Mouse (Mus musculus) heart, embryonic 12.5 days (tissue): ENCODE measurements around the gene Slc44a1. TPM values are rescaled to one million over a fixed set of nuclear protein-coding genes. Genes with fewer than 3 reads are reported as not detected.

Experiments
- ATAC-seq: fragments of 200-750 bp; cut with Nextera tagmentation; 2 replicates; pipeline ENCODE4 v1.8.0; 2017; ENCODE audit warnings: moderate TSS enrichment, moderate library complexity; ENCODE audit not compliant: insufficient number of reproducible peaks, low FRiP score
- H3K27ac ChIP-seq: fragments of 300-500 bp; sonication (generic); 2 replicates; pipeline ENCODE4 v1.5.1; 2016; ENCODE audit warnings: mild to moderate bottlenecking, moderate library complexity; ENCODE audit not compliant: poor library complexity, severe bottlenecking
- H3K27me3 ChIP-seq: fragments of 300-500 bp; sonication (generic); replicated peaks from 2 replicates; pipeline ENCODE4 v1.6.1; 2016; ENCODE audit warnings: mild to moderate bottlenecking, moderate library complexity
- H3K36me3 ChIP-seq: fragments of 300-500 bp; sonication (generic); 2 replicates; pipeline ENCODE4 v1.6.1; 2016; ENCODE audit warnings: mild to moderate bottlenecking, moderate library complexity
- H3K4me1 ChIP-seq: fragments of 300-500 bp; sonication (generic); replicated peaks from 2 replicates; pipeline ENCODE4 v1.6.1; 2016; ENCODE audit warnings: mild to moderate bottlenecking
- H3K4me2 ChIP-seq: fragments of 300-500 bp; sonication (generic); 2 replicates; pipeline ENCODE4 v1.6.1; 2016; ENCODE audit warnings: mild to moderate bottlenecking, moderate library complexity
- H3K4me3 ChIP-seq: fragments of 300-500 bp; sonication (generic); 2 replicates; pipeline ENCODE4 v1.5.1; 2016; ENCODE audit warnings: mild to moderate bottlenecking
- H3K9ac ChIP-seq: fragments of 300-500 bp; sonication (generic); 2 replicates; pipeline ENCODE4 v1.6.1; 2016; ENCODE audit warnings: mild to moderate bottlenecking, moderate library complexity
- H3K9me3 ChIP-seq: fragments of 300-500 bp; sonication (generic); replicated peaks from 2 replicates; pipeline ENCODE4 v1.6.1; 2016; ENCODE audit warnings: mild to moderate bottlenecking, moderate library complexity
- WGBS: fragments of 180-500 bp; shearing (Covaris S2); methylation state at CpG from one replicate; pipeline ENCODE4 v1.1.7; 2016; 5-methylcytosine and 5-hydroxymethylcytosine counted together
- polyA plus RNA-seq: library from polyadenylated mRNA; unstranded; fragments of >200 nt; fragmentation: Nextera tagmentation; extraction: Ambion mirVana; gene quantifications from 2 replicates; pipeline ENCODE4 v1.2.1, GENCODE M21; 2016

The Slc44a1 gene
- polyA plus RNA-seq, 1 experiment from 2014 or later = 28.7 TPM

DNA sequence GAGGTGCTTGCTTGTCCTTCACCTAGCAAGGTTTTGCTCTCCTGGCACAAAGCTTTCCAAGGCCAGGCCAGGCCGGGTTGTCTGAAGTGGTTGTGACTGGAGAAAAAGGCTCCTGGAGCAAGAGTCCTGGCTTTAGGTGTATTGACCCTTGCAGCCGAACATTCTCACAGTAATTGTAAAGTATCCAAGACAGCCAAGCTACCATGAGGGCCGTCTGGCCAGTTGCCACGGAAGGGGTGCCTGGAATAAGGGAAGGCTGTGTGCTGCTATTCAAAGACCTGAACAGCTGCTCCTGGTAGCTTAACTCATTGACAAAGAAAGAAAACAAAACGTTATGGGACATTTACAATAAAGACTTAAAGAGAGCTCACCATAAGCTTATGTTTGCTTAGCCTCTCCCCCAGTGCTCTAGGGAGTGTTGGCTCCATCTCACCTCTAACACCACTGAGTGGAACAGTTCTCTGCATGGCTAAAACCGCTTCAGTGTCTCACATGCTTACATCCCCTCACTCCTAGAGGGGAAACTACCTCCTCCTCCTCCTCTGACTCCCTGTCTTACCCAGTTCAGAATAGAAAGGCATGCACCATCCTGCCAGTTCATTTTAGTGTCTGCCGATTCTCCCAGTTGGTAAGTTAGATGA is 197.2 kb downstream of the Slc44a1 start:
- H3K27me3 ChIP-seq = no peaks in the 10 kb centered on the region
- peaks cover 8% of the 10 kb centered on the region for H3K9me3 ChIP-seq
- 69% methylated on average over 7 of the region's 7 CpGs for WGBS
- H3K9ac ChIP-seq = no peak overlapping the region
- peaks cover 8% of the 10 kb centered on the region for H3K36me3 ChIP-seq
- no peak for ATAC-seq
- no peak overlapping the region for H3K4me2 ChIP-seq
- peaks cover 18% of the 10 kb centered on the region for H3K4me1 ChIP-seq
- H3K27ac ChIP-seq = no peak overlapping the region
- H3K4me3 ChIP-seq = no peak overlapping the region

DNA sequence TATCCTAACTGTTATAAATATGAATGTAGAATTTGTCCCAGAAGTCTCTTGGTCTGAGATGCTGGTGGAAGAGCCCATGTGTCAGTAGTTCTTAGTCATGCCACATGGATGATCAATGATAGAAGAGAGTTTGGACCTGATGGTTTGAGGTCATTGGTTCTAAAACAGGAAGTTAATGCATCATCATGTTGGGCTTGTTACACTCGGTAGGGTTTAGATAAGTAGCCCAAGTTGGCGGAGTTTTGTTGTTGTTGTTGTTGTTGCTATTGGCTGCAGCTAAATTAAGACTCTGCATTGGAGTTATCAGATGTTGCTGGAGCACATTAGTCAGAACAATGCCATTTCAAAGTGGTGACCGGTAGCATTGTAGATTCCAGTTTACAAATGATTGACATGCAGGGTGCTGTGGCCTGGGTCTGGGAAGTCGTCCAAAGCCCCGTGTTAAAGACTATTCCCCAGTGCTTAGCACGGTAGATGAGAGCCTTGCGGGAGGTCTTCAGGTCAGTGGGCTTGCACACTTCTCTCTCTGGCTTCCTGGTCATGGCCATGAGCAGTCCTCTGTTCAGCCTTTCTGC is 198.4 kb downstream of the Slc44a1 start:
- H3K9ac ChIP-seq = no peak overlapping the region
- H3K27me3 ChIP-seq = no peaks in the 10 kb centered on the region
- no peak overlapping the region for H3K4me2 ChIP-seq
- H3K27ac ChIP-seq = no peak overlapping the region
- H3K4me1 ChIP-seq = peaks cover 18% of the 10 kb centered on the region
- H3K4me3 ChIP-seq = no peak overlapping the region
- H3K36me3 ChIP-seq = peaks cover 8% of the 10 kb centered on the region
- 50% methylated on average over 7 of the region's 7 CpGs for WGBS
- no peak for ATAC-seq
- H3K9me3 ChIP-seq = peaks cover 8% of the 10 kb centered on the region

GRCm38 (mm10) chr4:53658029-53658428 is 217.8 kb downstream of the Slc44a1 start:
- H3K4me2 ChIP-seq = no peak overlapping the region
- no peaks in the 10 kb centered on the region for H3K9me3 ChIP-seq
- no peak for ATAC-seq
- H3K27me3 ChIP-seq = no peaks in the 10 kb centered on the region
- no peak overlapping the region for H3K9ac ChIP-seq
- no peak overlapping the region for H3K27ac ChIP-seq
- peaks cover 16% of the 10 kb centered on the region for H3K36me3 ChIP-seq
- H3K4me1 ChIP-seq = peaks cover 16% of the 10 kb centered on the region
- no peak overlapping the region for H3K4me3 ChIP-seq
- WGBS = 52% methylated on average over 3 of the region's 3 CpGs

DNA sequence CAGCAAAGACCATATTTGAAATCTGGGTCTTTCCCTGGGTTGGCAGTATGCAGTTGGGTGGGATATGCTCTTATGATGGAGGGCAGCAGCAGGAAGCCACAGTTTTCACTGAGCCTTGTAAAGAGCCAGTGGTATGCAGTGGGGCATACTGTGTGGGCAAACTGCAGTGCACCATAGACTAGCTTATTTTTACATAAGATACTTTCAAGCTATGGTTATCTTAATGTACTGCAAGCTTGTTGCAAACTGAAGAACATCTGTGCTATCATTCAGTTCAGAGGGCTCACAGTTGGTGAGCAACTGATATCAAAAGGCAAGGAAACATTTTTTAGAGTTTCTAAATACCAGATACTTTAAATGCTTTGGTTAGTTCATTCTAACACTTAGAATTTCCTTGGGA is 220.5 kb downstream of the Slc44a1 start:
- no peak for ATAC-seq
- Histone ChIP-seq H3K4me1 (peaks cover 16% of the 10 kb centered on the region), H3K9me3 (no peaks in the 10 kb centered on the region), H3K4me3 (no peak overlapping the region), H3K27me3 (no peaks in the 10 kb centered on the region), H3K9ac (no peak overlapping the region), H3K27ac (no peak overlapping the region), H3K36me3 (peaks cover 8% of the 10 kb centered on the region; the same call in 1 of the 2 replicates), H3K4me2 (no peak overlapping the region)

Other genes starting within 250 kb of the Slc44a1 start
- 10.6 and 11.1 TPM in 2 replicates for gene Fsd1l, start 191.1 kb downstream of the Slc44a1 start, polyA plus RNA-seq